28 mouse cellular contexts compared by ENCODE assay signal in the genomic region with DNA sequence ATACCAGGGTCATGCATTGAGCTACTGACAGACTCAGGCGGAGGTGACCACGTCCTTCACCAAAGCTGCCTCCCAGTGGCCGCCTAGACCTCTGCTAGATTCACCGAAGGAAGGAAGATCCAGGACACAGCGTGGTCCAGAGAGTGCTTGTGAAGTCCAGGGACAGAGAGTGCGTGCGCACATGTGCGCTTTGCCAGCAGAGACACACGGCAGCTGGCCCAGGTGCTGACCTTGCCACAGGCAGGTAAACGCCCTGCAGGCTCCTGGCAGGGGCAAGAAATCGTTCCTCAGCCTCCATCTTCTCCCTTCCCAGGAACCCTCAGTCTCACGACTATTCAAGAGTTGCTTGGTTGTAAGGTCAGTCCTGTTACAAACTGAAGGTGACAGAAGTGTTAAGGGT.
DNase-seq lines count a peak whose midpoint lies in the region; ATAC-seq and TF ChIP-seq lines count a peak whose summit lies in the region.
"Had no signal": no experiment of that assay in that cellular context is flagged by ENCODE, and none has a peak within 500 bp of the region (broad histone marks: within the 10 kb centered on the region; RNA-seq: fewer than 3 reads in every experiment).

No protein-coding gene starts in this region.

- DNase-seq in forebrain, embryonic 14.5 days (ENCODE audit: low spot score): no peak
- no peak for DNase-seq in midbrain, postnatal 0 days (ENCODE audit: low spot score)
- DNase-seq in stomach, postnatal 0 days (ENCODE audit: low spot score): no peak
- DNase-seq in left cerebral cortex, adult 11 months (ENCODE audit: low spot score): no peak
- DNase-seq in embryo, embryonic 10.5 days (ENCODE audit: low spot score): no peak
- DNase-seq: adrenal gland, postnatal 10 days; cerebellum, adult 11 months; cerebellum, adult 9-10 months; cerebellum, postnatal 36 days; embryo, embryonic 11 days; gastrocnemius, postnatal 10 days; kidney, adult 8-10 months; layer of hippocampus, postnatal 36 days; lung, adult 2 months; retina, postnatal 1 day; right cerebral cortex, postnatal 14 days; thymus, postnatal 14 days had no signal

- H3K9me3 ChIP-seq in forebrain, embryonic 12.5 days: no peaks in the 10 kb centered on the region
- no peaks in the 10 kb centered on the region for H3K9me3 ChIP-seq in forebrain, embryonic 14.5 days (replicated peaks; ENCODE audit: control insufficient read depth, low read length)
- H3K9me3 ChIP-seq in midbrain, embryonic 12.5 days: no peaks in the 10 kb centered on the region
- no peaks in the 10 kb centered on the region for H3K9me3 ChIP-seq in midbrain, postnatal 0 days (ENCODE audit: low read length)
- no peaks in the 10 kb centered on the region for H3K9me3 ChIP-seq in stomach, embryonic 16.5 days (replicated peaks; ENCODE audit: control insufficient read depth, low read length)
- H3K9me3 ChIP-seq in stomach, postnatal 0 days (ENCODE audit: control insufficient read depth, low read length): no peaks in the 10 kb centered on the region
- H3K9me3 ChIP-seq: embryonic facial prominence, embryonic 12.5 days; heart, embryonic 13.5 days; limb, embryonic 10.5 days; limb, embryonic 15.5 days; neural tube, embryonic 12.5 days had no signal

- H3K9ac ChIP-seq in forebrain, embryonic 12.5 days: no peak overlapping the region
- H3K9ac ChIP-seq in forebrain, embryonic 14.5 days (ENCODE audit: low read length): no peak overlapping the region
- no peak overlapping the region for H3K9ac ChIP-seq in midbrain, embryonic 12.5 days (replicated peaks)
- H3K9ac ChIP-seq in midbrain, postnatal 0 days (replicated peaks; ENCODE audit: low read length, poor library complexity, severe bottlenecking): no peak overlapping the region
- no peak overlapping the region for H3K9ac ChIP-seq in stomach, embryonic 16.5 days (ENCODE audit: low read length)
- no peak overlapping the region for H3K9ac ChIP-seq in stomach, postnatal 0 days (ENCODE audit: low read length)
- H3K9ac ChIP-seq: embryonic facial prominence, embryonic 12.5 days; heart, embryonic 13.5 days; limb, embryonic 15.5 days; liver, embryonic 14.5 days; neural tube, embryonic 12.5 days had no signal

- H3K4me1 ChIP-seq in forebrain, embryonic 12.5 days: peaks cover 16% of the 10 kb centered on the region
- H3K4me1 ChIP-seq in forebrain, embryonic 14.5 days (ENCODE audit: control insufficient read depth, insufficient read depth, low read length): no peaks in the 10 kb centered on the region
- H3K4me1 ChIP-seq in midbrain, embryonic 12.5 days: peaks cover 15% of the 10 kb centered on the region
- no peaks in the 10 kb centered on the region for H3K4me1 ChIP-seq in midbrain, postnatal 0 days (ENCODE audit: insufficient read depth, low read length)
- H3K4me1 ChIP-seq in stomach, embryonic 16.5 days (ENCODE audit: control insufficient read depth, insufficient read depth, low read length): no peaks in the 10 kb centered on the region
- no peaks in the 10 kb centered on the region for H3K4me1 ChIP-seq in stomach, postnatal 0 days (replicated peaks; ENCODE audit: control insufficient read depth, insufficient read depth)
- H3K4me1 ChIP-seq: embryonic facial prominence, embryonic 12.5 days; limb, embryonic 10.5 days; limb, embryonic 15.5 days had no signal

- WGBS in forebrain, embryonic 12.5 days: 88% methylated on average over 12 of the region's 12 CpGs
- WGBS in forebrain, embryonic 14.5 days: 87% methylated on average over 12 of the region's 12 CpGs
- WGBS in midbrain, embryonic 12.5 days: 90% methylated on average over 12 of the region's 12 CpGs
- WGBS in midbrain, postnatal 0 days: 85% methylated on average over 12 of the region's 12 CpGs
- WGBS in stomach, embryonic 16.5 days: 82% methylated on average over 12 of the region's 12 CpGs
- WGBS in stomach, postnatal 0 days: 79% methylated on average over 12 of the region's 12 CpGs

- peak overlapping the region; percentile 66 for H3K27ac ChIP-seq in forebrain, embryonic 12.5 days
- no peak overlapping the region for H3K27ac ChIP-seq in forebrain, embryonic 14.5 days (ENCODE audit: low read depth, low read length)
- H3K27ac ChIP-seq in midbrain, embryonic 12.5 days (replicated peaks): peak overlapping the region; percentile 56; the same call in 1 of the 2 replicates
- H3K27ac ChIP-seq in midbrain, postnatal 0 days (ENCODE audit: low read depth, low read length): no peak overlapping the region
- H3K27ac ChIP-seq in stomach, embryonic 16.5 days (ENCODE audit: low read length): peak overlapping the region; percentile 54; the same call in 1 of the 2 replicates
- H3K27ac ChIP-seq in stomach, postnatal 0 days (replicated peaks): no peak overlapping the region
- H3K27ac ChIP-seq: embryonic facial prominence, embryonic 12.5 days; heart, embryonic 13.5 days; kidney, postnatal 0 days; limb, embryonic 10.5 days; limb, embryonic 15.5 days; liver, embryonic 14.5 days; macrophage; neural tube, embryonic 12.5 days had no signal

- TF ChIP-seq CTCF in midbrain, postnatal 0 days (IDR thresholded peaks at IDR 0.05): no peak
- no peak for TF ChIP-seq CTCF in stomach, postnatal 0 days (IDR thresholded peaks at IDR 0.05; ENCODE audit: low read depth)

- no peak overlapping the region for H3K4me3 ChIP-seq in forebrain, embryonic 12.5 days (replicated peaks)
- no peak overlapping the region for H3K4me3 ChIP-seq in forebrain, embryonic 14.5 days (ENCODE audit: low read depth, low read length)
- H3K4me3 ChIP-seq in midbrain, embryonic 12.5 days: no peak overlapping the region
- no peak overlapping the region for H3K4me3 ChIP-seq in midbrain, postnatal 0 days (ENCODE audit: low read depth, low read length)
- H3K4me3 ChIP-seq in stomach, embryonic 16.5 days (replicated peaks; ENCODE audit: low read length): no peak overlapping the region
- H3K4me3 ChIP-seq in stomach, postnatal 0 days (ENCODE audit: low read depth, low read length): no peak overlapping the region
- H3K4me3 ChIP-seq: embryonic facial prominence, embryonic 12.5 days; heart, embryonic 13.5 days; limb, embryonic 10.5 days; limb, embryonic 15.5 days; neural tube, embryonic 12.5 days had no signal

- TF ChIP-seq EP300 in stomach, postnatal 0 days (optimal IDR thresholded peaks at IDR 0.05): no peak

- no peak for ATAC-seq in forebrain, embryonic 12.5 days (ENCODE audit: low FRiP score)
- no peak for ATAC-seq in forebrain, embryonic 14.5 days
- ATAC-seq in midbrain, embryonic 12.5 days (ENCODE audit: low FRiP score, low read depth): no peak
- ATAC-seq in midbrain, postnatal 0 days (ENCODE audit: low FRiP score): no peak
- ATAC-seq in stomach, embryonic 16.5 days (ENCODE audit: insufficient read depth, low FRiP score): no peak
- ATAC-seq in stomach, postnatal 0 days (ENCODE audit: low FRiP score, low TSS enrichment): no peak

- H3K36me3 ChIP-seq in forebrain, embryonic 12.5 days (replicated peaks): peaks cover 33% of the 10 kb centered on the region
- H3K36me3 ChIP-seq in forebrain, embryonic 14.5 days (ENCODE audit: control insufficient read depth, insufficient read depth, low read length): peaks cover 22% of the 10 kb centered on the region
- peaks cover 14% of the 10 kb centered on the region for H3K36me3 ChIP-seq in midbrain, embryonic 12.5 days
- peaks cover 16% of the 10 kb centered on the region for H3K36me3 ChIP-seq in midbrain, postnatal 0 days (ENCODE audit: insufficient read depth, low read length)
- no peaks in the 10 kb centered on the region for H3K36me3 ChIP-seq in stomach, embryonic 16.5 days (ENCODE audit: control insufficient read depth, insufficient read depth, low read length)
- peaks cover 3% of the 10 kb centered on the region; the same call in 1 of the 2 replicates for H3K36me3 ChIP-seq in stomach, postnatal 0 days (ENCODE audit: control insufficient read depth, insufficient read depth, low read length)

- H3K4me2 ChIP-seq in forebrain, embryonic 12.5 days: no peak overlapping the region
- no peak overlapping the region for H3K4me2 ChIP-seq in forebrain, embryonic 14.5 days (ENCODE audit: low read length)
- H3K4me2 ChIP-seq in midbrain, embryonic 12.5 days (replicated peaks): no peak overlapping the region
- H3K4me2 ChIP-seq in midbrain, postnatal 0 days (ENCODE audit: low read depth, low read length, poor library complexity, severe bottlenecking): no peak overlapping the region
- no peak overlapping the region for H3K4me2 ChIP-seq in stomach, embryonic 16.5 days (ENCODE audit: low read depth, low read length)
- no peak overlapping the region for H3K4me2 ChIP-seq in stomach, postnatal 0 days (replicated peaks; ENCODE audit: low read depth)
- H3K4me2 ChIP-seq: embryonic facial prominence, embryonic 12.5 days; heart, embryonic 13.5 days; limb, embryonic 15.5 days; neural tube, embryonic 12.5 days had no signal

- H3K27me3 ChIP-seq in forebrain, embryonic 12.5 days: no peaks in the 10 kb centered on the region
- H3K27me3 ChIP-seq in forebrain, embryonic 14.5 days (replicated peaks; ENCODE audit: control insufficient read depth, insufficient read depth, low read length): no peaks in the 10 kb centered on the region
- no peaks in the 10 kb centered on the region for H3K27me3 ChIP-seq in midbrain, embryonic 12.5 days
- no peaks in the 10 kb centered on the region for H3K27me3 ChIP-seq in midbrain, postnatal 0 days (ENCODE audit: insufficient read depth, low read length)
- no peaks in the 10 kb centered on the region for H3K27me3 ChIP-seq in stomach, embryonic 16.5 days (ENCODE audit: control insufficient read depth, insufficient read depth, low read length)
- no peaks in the 10 kb centered on the region for H3K27me3 ChIP-seq in stomach, postnatal 0 days (ENCODE audit: control insufficient read depth, insufficient read depth, low read length)
- H3K27me3 ChIP-seq: embryonic facial prominence, embryonic 12.5 days; heart, embryonic 13.5 days; limb, embryonic 15.5 days; neural tube, embryonic 12.5 days had no signal

Comparison
In these comparisons a context has a peak if more than half of its experiments do, and no peak if none do; other contexts are left out.
1. H3K27ac ChIP-seq: peak in forebrain, embryonic 12.5 days (single experiment), midbrain, embryonic 12.5 days (single experiment) and stomach, embryonic 16.5 days (single experiment); none in forebrain, embryonic 14.5 days (single experiment), midbrain, postnatal 0 days (single experiment) and stomach, postnatal 0 days (single experiment).